Mouse (Mus musculus) stomach, embryonic 14.5 days (tissue): ENCODE data around the gene H2-Q1. TPM values are rescaled to one million over a fixed set of nuclear protein-coding genes. Genes with fewer than 3 reads are reported as not detected.

Experiments used
- ATAC-seq: fragments of 200-750 bp; cut with Nextera tagmentation; 2 replicates; pipeline ENCODE4 v1.8.0; 2017; ENCODE audit warnings: low read depth, moderate TSS enrichment; ENCODE audit not compliant: insufficient number of reproducible peaks, insufficient read depth, low FRiP score
- H3K27ac ChIP-seq: fragments of 300-500 bp; sonication (generic); 2 replicates; pipeline ENCODE4 v1.5.1; 2014; ENCODE audit warnings: mild to moderate bottlenecking, low read length, moderate library complexity, mixed read lengths
- H3K27me3 ChIP-seq: fragments of 300-500 bp; sonication (generic); 2 replicates; pipeline ENCODE4 v1.6.1; 2014; ENCODE audit warnings: low read length, control low read depth, mixed read lengths; ENCODE audit not compliant: control insufficient read depth, insufficient read depth
- H3K36me3 ChIP-seq: fragments of 300-500 bp; sonication (generic); 2 replicates; pipeline ENCODE4 v1.6.1; 2014; ENCODE audit warnings: mild to moderate bottlenecking, control low read depth, low read length, moderate library complexity, mixed read lengths; ENCODE audit not compliant: control insufficient read depth, insufficient read depth
- H3K4me1 ChIP-seq: fragments of 300-500 bp; sonication (generic); 2 replicates; pipeline ENCODE4 v1.6.1; 2014; ENCODE audit warnings: low read length, control low read depth, mixed read lengths; ENCODE audit not compliant: control insufficient read depth, insufficient read depth
- H3K4me2 ChIP-seq: fragments of 300-500 bp; sonication (generic); replicated peaks from 2 replicates; pipeline ENCODE4 v1.6.1; 2014; ENCODE audit warnings: low read depth, low read length, control low read depth
- H3K4me3 ChIP-seq: fragments of 300-500 bp; sonication (generic); 2 replicates; pipeline ENCODE4 v1.5.1; 2014; ENCODE audit warnings: low read depth, low read length, control low read depth
- H3K9ac ChIP-seq: fragments of 300-500 bp; sonication (generic); replicated peaks from 2 replicates; pipeline ENCODE4 v1.6.1; 2014; ENCODE audit warnings: low read depth, mild to moderate bottlenecking, control low read depth, low read length, moderate library complexity, mixed read lengths
- H3K9me3 ChIP-seq: fragments of 300-500 bp; sonication (generic); 2 replicates; pipeline ENCODE4 v1.6.1; 2016; ENCODE audit warnings: low read depth, low read length, control low read depth; ENCODE audit not compliant: control insufficient read depth
- WGBS: fragments of 180-500 bp; shearing (Covaris S2); extraction: QIAGEN DNeasy Blood & Tissue Kit; methylation state at CpG from one replicate; pipeline ENCODE4 v1.1.7; 2014; 5-methylcytosine and 5-hydroxymethylcytosine counted together
- polyA plus RNA-seq: library from polyadenylated mRNA; unstranded; fragments of >200 nt; fragmentation: Nextera tagmentation; extraction: Ambion mirVana; gene quantifications from 2 replicates; pipeline ENCODE4 v1.2.1, GENCODE M21; 2014

Gene H2-Q1
- polyA plus RNA-seq: 0.49 and 0.60 TPM in 2 replicates

GRCm38 (mm10) chr17:35320327-35321081 is at the start of gene H2-Q1:
TSS of gene H2-Q1 (plus strand) at chr17:35320405.
- under 1% methylated on average over 55 of the region's 55 CpGs for WGBS
- Histone ChIP-seq H3K9me3 (no peaks in the 10 kb centered on the region), H3K4me2 (peak within 1 kb of the TSS; percentile 54), H3K27ac (no peak within 1 kb of the TSS), H3K27me3 (peaks cover 14% of the 10 kb centered on the region; the same call in 1 of the 2 replicates), H3K36me3 (no peaks in the 10 kb centered on the region), H3K4me1 (peaks cover 9% of the 10 kb centered on the region; the same call in 1 of the 2 replicates), H3K4me3 (peak within 1 kb of the TSS; percentile 32), H3K9ac (no peak within 1 kb of the TSS)
- ATAC-seq: no peak

DNA sequence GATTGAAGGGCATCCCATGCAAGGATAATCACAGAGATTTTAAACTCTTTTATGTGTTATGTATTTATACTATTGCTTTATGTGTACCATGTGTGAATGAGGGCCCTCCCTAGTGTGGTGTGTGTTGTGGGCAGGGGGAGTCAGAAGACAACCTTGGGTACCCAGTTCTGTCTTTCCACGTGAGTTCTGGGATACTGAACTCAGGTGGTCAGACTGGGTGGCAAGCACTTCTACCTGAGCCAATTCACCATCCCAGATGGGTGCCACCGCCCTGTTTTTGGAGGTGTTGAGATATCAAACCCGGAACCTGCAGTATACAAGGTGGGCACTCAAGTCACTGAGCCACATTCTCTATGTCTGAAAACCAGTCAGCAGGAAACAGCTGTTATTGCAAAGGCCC is 48.0 kb upstream of the H2-Q1 start:
- no peaks in the 10 kb centered on the region for H3K9me3 ChIP-seq
- no peak overlapping the region for H3K4me2 ChIP-seq
- 57% methylated on average over 3 of the region's 3 CpGs for WGBS
- H3K9ac ChIP-seq: no peak overlapping the region
- H3K36me3 ChIP-seq: no peaks in the 10 kb centered on the region
- no peaks in the 10 kb centered on the region for H3K4me1 ChIP-seq
- H3K4me3 ChIP-seq: no peak overlapping the region
- no peak for ATAC-seq
- H3K27ac ChIP-seq: no peak overlapping the region
- no peaks in the 10 kb centered on the region for H3K27me3 ChIP-seq

GRCm38 (mm10) chr17:35274770-35275169 is 45.4 kb upstream of the H2-Q1 start:
- H3K4me1 ChIP-seq: no peaks in the 10 kb centered on the region
- H3K9me3 ChIP-seq: no peaks in the 10 kb centered on the region
- H3K27me3 ChIP-seq: no peaks in the 10 kb centered on the region
- ATAC-seq: no peak
- no peak overlapping the region for H3K4me3 ChIP-seq
- no peaks in the 10 kb centered on the region for H3K36me3 ChIP-seq
- no peak overlapping the region for H3K9ac ChIP-seq
- 4% methylated on average over 11 of the region's 11 CpGs for WGBS
- H3K27ac ChIP-seq: no peak overlapping the region
- no peak overlapping the region for H3K4me2 ChIP-seq

DNA sequence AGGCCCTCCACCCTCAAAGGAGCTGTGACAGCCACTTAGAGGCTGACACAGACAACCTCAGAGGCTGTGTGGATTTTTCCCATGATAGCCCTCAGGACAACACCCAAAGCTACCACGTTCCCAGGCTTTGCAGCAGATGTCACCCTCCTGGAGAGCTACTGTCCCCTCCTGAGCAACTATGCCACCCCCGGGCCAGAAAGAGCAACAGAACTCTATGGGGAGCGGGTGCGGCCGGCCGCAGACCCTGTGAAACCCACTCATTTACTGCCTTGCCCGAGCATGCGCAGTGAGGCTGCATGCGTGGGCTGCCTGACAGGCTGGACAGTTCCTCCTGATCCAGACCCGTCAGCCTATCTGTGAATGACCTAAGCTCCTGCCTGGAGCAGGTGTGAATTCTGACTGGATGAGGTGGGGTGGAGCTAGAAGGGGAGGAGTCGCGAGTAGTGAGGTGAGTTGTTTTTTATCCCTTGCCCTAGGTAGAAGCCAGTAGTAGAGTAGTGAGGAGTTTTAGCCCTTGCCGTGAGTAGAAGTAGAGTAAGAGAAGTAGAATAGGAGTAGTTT is 43.8 kb upstream of the H2-Q1 start:
- no peak for ATAC-seq
- no peak overlapping the region for H3K4me3 ChIP-seq
- no peaks in the 10 kb centered on the region for H3K4me1 ChIP-seq
- H3K4me2 ChIP-seq: no peak overlapping the region
- H3K9me3 ChIP-seq: no peaks in the 10 kb centered on the region
- H3K9ac ChIP-seq: no peak overlapping the region
- WGBS: 10% methylated on average over 13 of the region's 13 CpGs
- no peak overlapping the region for H3K27ac ChIP-seq
- H3K27me3 ChIP-seq: no peaks in the 10 kb centered on the region
- H3K36me3 ChIP-seq: no peaks in the 10 kb centered on the region

- Histone ChIP-seq H3K4me3 (no peak overlapping the region), H3K27ac (no peak overlapping the region), H3K4me2 (no peak overlapping the region), H3K36me3 (no peaks in the 10 kb centered on the region), H3K9me3 (no peaks in the 10 kb centered on the region), H3K4me1 (no peaks in the 10 kb centered on the region), H3K27me3 (no peaks in the 10 kb centered on the region), H3K9ac (no peak overlapping the region)
- ATAC-seq: no peak
- 78% methylated on average over 8 of the region's 8 CpGs for whole genome bisulfite sequencing
Measured at GRCm38 (mm10) chr17:35278049-35278448, 42.2 kb upstream of the H2-Q1 start.

- H3K4me1 ChIP-seq: no peaks in the 10 kb centered on the region
- H3K9me3 ChIP-seq: no peaks in the 10 kb centered on the region
- H3K4me2 ChIP-seq: no peak overlapping the region
- no peak overlapping the region for H3K27ac ChIP-seq
- no peaks in the 10 kb centered on the region for H3K27me3 ChIP-seq
- WGBS: 85% methylated on average over 13 of the region's 13 CpGs
- no peaks in the 10 kb centered on the region for H3K36me3 ChIP-seq
- H3K9ac ChIP-seq: no peak overlapping the region
- no peak for ATAC-seq
- no peak overlapping the region for H3K4me3 ChIP-seq
Measured at GRCm38 (mm10) chr17:35278957-35279688, 41.1 kb upstream of the H2-Q1 start.

GRCm38 (mm10) chr17:35280276-35280675 is 39.9 kb upstream of the H2-Q1 start:
- ATAC-seq: no peak
- H3K9ac ChIP-seq: no peak overlapping the region
- no peaks in the 10 kb centered on the region for H3K9me3 ChIP-seq
- H3K4me1 ChIP-seq: no peaks in the 10 kb centered on the region
- 61% methylated on average over 3 of the region's 3 CpGs for WGBS
- H3K4me3 ChIP-seq: no peak overlapping the region
- no peaks in the 10 kb centered on the region for H3K27me3 ChIP-seq
- H3K27ac ChIP-seq: no peak overlapping the region
- H3K36me3 ChIP-seq: no peaks in the 10 kb centered on the region
- no peak overlapping the region for H3K4me2 ChIP-seq

DNA sequence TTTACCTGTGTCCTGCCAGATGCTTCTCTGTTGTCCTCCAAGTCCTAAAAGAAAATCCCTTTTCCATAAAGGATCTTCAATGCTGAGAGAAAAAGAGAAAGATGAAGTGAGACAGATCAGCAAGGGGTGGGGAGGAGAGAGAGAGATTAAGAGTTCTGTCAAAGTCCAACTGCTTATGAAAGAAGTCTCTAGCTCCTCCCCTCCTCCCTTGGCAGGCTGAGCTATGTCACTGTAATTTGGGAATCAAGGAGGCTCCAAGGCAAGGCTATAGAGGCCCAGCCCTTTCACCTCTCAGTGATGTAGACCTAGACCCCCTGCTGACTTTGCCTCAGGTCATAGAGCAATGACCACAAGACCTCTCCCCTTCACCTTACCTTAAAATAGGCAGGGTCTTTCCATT is 34.8 kb upstream of the H2-Q1 start:
- Histone ChIP-seq H3K9ac (no peak overlapping the region), H3K4me1 (no peaks in the 10 kb centered on the region), H3K4me3 (no peak overlapping the region), H3K4me2 (no peak overlapping the region), H3K36me3 (no peaks in the 10 kb centered on the region), H3K27me3 (no peaks in the 10 kb centered on the region), H3K27ac (no peak overlapping the region), H3K9me3 (no peaks in the 10 kb centered on the region)
- ATAC-seq: no peak
